Mouse (Mus musculus): ENCODE results near the gene Rasgef1a.

DNA sequence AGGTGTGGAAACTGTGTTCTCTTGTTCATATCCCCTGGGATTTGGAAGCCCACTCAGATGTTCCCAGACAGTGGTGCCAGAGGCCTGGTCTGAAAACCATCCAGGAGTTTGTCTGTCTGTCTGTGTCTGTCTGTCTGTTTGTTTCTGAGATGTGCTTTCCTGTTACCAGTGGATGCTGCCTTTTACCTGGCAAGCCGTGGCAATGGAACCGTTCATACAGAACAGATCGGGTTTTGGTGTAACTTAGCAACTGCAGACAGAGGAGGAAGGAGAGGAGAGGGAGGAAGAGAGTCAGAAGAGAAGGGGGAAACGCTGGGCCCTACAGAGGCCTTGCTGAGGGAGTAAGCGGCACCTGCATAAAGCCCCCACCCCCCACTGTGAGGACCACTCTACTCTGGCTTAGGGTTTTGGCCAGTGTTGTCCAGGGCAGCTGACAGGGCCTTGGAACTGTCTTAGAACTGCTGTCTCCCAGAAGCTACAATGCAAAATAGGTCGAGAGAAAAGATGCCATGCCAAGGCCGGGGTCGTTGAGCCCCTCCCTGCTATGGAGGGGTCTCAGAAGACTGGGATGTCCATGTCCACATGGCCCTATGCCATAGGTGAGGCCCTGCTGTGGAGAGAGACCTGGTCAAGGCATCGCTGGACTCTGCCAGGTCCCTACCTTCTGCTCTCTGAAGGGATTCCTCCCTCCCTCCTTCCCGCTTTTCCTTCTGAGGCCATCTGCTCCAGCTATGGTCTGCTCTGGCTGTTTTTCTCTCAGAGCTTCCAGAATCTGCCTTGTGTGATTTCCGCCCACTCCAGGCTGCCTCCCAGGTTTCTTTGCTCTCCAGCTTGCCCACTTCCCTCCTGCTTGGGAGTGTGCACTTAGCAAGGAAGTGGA, 2.0 kb downstream of the Rasgef1a start:
- TF ChIP-seq HCFC1 (IDR thresholded peaks at IDR 0.05; ENCODE audit: borderline replicate concordance, insufficient read depth, low read length) (no peak), MAFK (IDR thresholded peaks at IDR 0.05; ENCODE audit: insufficient read depth, low read depth, low read length) (no peak)

All from ES-E14 (cell line).